Mouse (Mus musculus) cerebellum, postnatal 14 days (tissue): ENCODE results near the gene Zfp318.
A peak's percentile ranks its signal among the peaks of the same experiment; 100 is the strongest.

Source experiments
- DNase-seq, 2 experiments: peaks; one replicate each; pipeline ENCODE4 v3.0.0; 2021; ENCODE audit warnings: mixed read lengths in 2 of 2

Zfp318 gene

DNA sequence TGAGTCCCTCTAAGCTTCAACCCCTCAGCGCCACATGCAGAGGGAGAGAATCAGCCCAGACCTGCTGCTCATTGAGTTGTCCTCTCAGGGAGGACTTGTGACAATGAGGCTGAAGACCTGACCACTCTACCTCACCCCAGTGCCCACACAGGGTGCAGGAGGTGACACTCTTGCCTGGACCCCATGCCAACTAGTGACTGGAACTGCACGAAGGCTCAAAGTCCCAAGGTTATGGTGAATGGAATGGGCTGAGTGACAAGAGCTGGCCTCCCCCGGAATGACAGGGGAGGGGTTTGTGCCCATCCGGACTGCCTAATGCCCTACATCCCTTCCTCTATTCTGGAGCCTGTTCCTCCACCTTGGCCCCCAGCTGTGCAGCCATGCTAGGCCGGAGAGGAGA, 69.2 kb downstream of the Zfp318 start:
- DNase-seq, result no peak

DNA sequence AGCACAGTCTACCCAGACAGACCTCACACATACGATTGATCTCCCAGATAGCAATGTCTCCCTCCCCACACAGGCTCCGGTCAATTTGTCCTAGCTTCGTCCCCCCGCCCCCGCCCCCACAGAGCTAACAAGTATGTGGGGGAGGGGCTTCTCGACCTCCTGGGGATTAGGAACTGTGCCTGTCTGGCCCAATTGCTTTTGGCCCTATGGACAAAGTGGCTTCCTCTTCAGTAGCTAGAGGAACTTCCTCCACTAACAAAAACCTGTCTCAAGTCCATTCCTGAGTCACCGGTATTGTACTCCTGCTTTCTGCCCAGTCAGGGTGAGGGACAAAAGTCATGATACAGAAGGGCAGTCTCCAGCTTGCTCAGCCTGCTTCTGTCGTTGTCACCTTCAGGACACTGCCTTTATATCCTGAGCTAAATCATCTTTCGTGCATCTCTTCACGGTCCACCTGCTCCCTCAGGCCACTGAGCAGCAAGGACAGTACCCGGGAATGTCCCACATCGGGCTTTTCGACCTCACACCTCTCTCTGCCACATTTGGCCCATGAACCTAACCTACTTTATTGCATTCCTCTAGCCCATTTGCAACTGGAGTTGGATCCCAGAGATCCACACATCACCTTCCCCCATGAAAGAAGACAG, 69.9 kb downstream of the Zfp318 start:
- no peak for DNase-seq

DNA sequence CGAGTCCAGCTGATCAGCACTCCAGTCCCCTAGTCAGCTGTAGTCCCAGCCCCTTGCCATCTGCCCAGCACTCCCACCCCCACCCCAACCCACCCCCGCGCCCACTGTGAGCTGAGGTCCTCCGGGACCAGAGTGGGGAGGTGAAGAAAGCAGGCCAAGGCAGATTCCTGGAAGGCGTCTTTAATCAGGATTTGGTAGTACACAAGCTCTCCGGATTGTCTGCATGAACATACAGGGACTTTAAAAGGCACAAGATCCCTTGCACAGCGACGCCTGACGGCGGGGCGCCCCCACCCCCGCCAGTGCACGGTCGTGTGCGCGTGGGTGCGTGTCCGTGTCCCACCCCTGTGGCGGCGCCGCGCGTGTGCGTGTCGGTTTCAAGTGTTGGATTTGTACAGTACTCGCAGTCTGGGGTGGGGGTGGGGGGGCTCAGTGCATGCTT, 70.5 kb downstream of the Zfp318 start:
- no peak for DNase-seq

DNA sequence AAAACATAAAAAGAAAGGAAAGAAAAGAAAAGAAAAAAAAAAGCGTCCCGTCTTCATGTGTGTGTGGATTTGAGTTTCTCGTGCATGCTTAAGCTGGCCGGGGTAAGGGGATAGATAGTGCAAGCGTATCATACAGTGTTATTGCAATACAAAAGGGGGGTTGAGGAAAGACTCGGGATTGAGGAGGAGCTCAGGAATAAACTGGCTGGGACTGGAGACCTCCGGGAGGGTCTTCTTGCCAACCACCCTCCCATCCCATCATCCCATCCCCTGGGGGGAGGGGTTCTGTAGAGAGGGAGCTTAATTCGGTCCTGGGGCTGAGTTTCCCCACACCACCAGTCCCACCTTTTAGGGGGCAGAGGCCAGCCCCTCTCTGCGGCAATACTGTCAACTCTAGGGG, 71.0 kb downstream of the Zfp318 start:
- no peak for DNase-seq

DNA sequence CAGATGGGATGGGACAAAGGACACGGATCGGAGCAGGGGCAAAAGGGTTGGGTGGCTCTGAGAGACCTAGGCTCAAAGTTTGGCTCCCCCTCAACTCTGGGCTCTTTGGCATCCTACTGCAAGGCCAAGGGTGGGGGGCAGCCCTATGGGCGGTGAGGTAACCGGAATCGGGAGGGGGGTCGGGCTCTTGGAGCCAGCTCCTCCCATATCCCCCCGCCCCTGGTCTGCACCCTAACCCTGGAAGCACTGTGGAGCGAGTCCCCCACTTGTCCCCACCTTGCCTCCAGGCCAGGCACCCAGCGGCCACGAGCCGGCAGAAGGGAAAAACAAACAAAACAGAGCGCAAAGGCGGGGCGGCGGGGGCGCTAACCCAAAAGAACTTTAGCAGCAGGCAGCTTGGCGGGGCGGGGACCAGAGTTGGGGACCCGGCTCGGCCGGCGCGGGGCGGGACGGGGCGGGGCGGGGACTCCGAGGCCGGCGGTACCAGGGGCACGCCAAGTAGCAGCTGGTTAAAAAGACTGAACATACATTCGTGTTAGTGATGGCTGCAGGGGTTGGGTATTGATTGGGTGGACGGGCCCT, 71.7 kb downstream of the Zfp318 start:
- DNase-seq, result peak; percentile 38 to 48

DNA sequence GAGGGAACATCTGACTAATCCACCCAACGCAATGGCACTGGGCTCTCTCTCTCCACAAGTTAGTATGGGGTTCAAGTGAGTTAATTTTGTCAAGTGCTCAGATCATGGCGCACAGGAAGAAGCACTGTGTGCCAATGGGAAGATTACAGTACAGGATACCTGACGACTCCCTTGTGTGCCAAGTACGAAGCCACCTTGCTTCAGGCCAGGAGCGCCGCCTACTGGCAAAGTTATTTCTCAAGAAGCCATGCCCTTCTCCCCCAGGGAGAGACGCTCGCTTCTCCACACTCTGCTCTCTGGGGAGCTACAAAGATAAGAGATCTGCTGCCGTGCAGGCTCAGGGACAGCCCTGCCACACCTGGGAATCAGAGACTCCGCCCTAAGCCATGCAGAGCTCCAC, 74.3 kb downstream of the Zfp318 start:
- peak; percentile 56 to 74 for DNase-seq

DNA sequence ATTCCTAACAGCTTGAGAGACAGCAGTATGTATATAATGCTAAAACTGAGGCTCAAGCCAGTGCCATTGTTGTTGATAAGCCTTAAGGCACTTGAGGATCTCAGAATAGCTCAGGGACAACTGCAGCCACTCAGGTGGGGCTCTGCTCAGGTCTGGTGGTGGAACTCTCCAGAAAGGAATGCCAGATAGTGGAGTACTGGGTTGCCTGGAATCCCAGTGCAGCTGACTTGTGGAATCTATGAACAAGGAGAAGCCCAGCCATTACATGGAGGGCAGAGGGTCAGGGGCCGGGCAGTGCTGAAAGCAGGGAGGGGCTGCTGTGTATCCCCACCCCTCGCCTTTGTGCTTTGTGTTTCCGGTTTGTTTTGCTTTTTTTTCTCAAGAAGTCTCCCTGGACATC, 74.9 kb downstream of the Zfp318 start:
- DNase-seq, result no peak

DNA sequence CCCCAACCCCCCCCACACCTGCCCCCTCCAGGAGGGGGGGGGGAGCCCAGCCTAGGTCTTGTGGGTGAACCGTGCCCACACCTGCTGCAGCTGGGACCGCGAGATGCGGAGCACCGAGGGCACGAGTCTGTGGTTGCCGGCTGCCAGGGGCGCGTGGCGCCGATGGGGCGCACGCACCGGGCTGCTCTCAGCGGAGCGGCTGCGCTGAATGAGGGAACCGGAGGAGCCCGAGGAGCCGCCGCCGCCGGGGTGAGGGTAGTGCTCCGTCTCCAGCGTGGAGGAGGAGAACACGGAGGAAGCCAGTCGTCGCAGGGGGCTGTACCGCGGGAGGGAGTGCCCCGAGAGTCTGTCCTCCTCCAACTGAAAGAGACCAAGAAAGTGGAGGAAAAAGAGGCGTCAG, 77.1 kb downstream of the Zfp318 start:
- DNase-seq, result no peak

DNA sequence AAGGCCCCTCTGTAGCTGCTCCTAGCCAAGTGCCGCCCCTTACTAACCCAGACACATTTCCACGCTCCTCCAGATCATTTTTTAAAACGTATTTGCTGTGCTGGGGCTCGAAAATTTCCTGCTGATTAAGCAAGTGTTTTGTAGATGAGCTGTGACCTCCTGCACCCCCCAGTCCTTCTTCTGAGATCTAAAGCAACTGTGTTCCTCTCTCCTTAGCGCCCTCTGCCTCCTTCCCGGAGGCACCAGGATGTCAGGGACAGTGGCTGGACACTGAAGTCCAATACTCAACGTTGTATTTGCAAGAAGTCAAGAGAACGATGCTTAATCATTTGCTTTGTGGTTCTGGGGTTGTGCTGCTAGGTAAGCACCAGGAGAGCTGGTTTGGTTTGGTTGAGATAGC, 77.8 kb downstream of the Zfp318 start:
- DNase-seq, result no peak

DNA sequence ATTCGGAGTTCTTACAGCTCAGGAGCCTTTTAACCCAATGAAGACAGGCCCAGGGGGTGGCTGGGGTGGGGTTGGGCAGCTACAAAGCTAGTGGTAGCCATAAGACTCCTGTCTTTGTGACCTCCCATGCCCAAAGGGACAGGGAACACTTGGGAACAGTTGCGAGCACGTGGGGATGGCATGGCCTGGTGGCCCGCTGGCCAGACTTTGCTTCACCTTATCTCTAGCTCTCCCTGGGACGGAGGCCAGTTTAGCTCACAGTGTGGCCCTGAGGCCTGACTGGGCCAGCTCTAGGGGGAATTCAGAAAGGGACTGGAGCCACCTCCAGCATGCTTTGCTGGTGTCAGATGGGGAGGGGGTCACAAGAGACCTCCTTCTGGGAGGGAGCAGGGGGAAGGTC, 78.7 kb downstream of the Zfp318 start:
- no peak for DNase-seq

DNA sequence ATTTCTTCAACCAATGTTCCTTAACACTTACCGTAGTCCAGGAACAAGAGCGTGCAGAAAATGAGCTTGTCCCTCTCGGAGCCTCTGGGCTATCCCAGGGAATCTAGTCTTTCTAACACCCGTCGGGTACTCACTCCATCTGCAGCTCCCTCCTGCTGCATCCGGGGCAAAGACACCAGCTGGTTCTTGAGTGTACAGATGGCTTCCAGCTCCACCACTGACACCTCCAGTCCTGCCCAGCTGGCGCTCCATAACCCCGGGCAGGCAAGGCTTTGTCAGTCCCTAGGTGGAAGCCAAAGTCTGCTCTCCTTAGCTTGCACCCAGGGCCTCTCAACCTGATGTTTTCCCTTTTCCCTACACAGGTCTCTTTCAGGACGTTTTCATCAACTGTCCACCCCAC, 84.3 kb downstream of the Zfp318 start:
- no peak for DNase-seq
